Mouse (Mus musculus): ENCODE data around the gene Ypel1. TPM values are rescaled to one million over a fixed set of nuclear protein-coding genes. Genes with fewer than 3 reads are reported as not detected.

The Ypel1 gene
- polyA plus RNA-seq (2016; fragmentation: Nextera tagmentation; extraction: Ambion mirVana): 128 and 129 TPM in 2 replicates

- Histone ChIP-seq H3K9ac (replicated peaks) (peak within 1 kb of the TSS; percentile 91), H3K36me3 (peaks cover 27% of the 10 kb centered on the region), H3K4me1 (peaks cover 12% of the 10 kb centered on the region), H3K9me3 (no peaks in the 10 kb centered on the region), H3K4me3 (peak within 1 kb of the TSS; percentile 77), H3K27ac (replicated peaks) (peak within 1 kb of the TSS; percentile 87), H3K4me2 (replicated peaks) (peak within 1 kb of the TSS; percentile 67), H3K27me3 (no peaks in the 10 kb centered on the region)
- ATAC-seq (ENCODE audit: low FRiP score, low read depth): peak; percentile 96
- under 1% methylated on average over 69 of the region's 76 CpGs for WGBS
Measured at GRCm38 (mm10) chr16:17069511-17070443, at the start of gene Ypel1. TSS of gene Ypel1 (plus strand) at chr16:17069696.

- H3K27ac ChIP-seq (replicated peaks): no peak overlapping the region
- H3K9ac ChIP-seq (replicated peaks): no peak overlapping the region
- no peaks in the 10 kb centered on the region for H3K27me3 ChIP-seq
- H3K4me1 ChIP-seq: no peaks in the 10 kb centered on the region
- H3K9me3 ChIP-seq: no peaks in the 10 kb centered on the region
- no peak for ATAC-seq (ENCODE audit: low FRiP score, low read depth)
- WGBS: 91% methylated on average over 3 of the region's 3 CpGs
- H3K4me2 ChIP-seq (replicated peaks): no peak overlapping the region
- H3K4me3 ChIP-seq: no peak overlapping the region
- H3K36me3 ChIP-seq: peaks cover 71% of the 10 kb centered on the region
Measured at GRCm38 (mm10) chr16:17024469-17025148, 44.9 kb upstream of the Ypel1 start.

- ATAC-seq (ENCODE audit: low FRiP score, low read depth): no peak
- WGBS: 79% methylated on average over 4 of the region's 4 CpGs
- Histone ChIP-seq H3K27me3 (no peaks in the 10 kb centered on the region), H3K9me3 (no peaks in the 10 kb centered on the region), H3K4me1 (no peaks in the 10 kb centered on the region), H3K4me3 (no peak overlapping the region), H3K36me3 (peaks cover 44% of the 10 kb centered on the region), H3K4me2 (replicated peaks) (no peak overlapping the region), H3K27ac (replicated peaks) (no peak overlapping the region), H3K9ac (replicated peaks) (no peak overlapping the region)
Measured at GRCm38 (mm10) chr16:17029971-17030695, 39.4 kb upstream of the Ypel1 start.

- Histone ChIP-seq H3K4me1 (no peaks in the 10 kb centered on the region), H3K4me2 (replicated peaks) (no peak overlapping the region), H3K9me3 (no peaks in the 10 kb centered on the region), H3K36me3 (peaks cover 55% of the 10 kb centered on the region), H3K27me3 (no peaks in the 10 kb centered on the region), H3K4me3 (no peak overlapping the region), H3K9ac (replicated peaks) (no peak overlapping the region), H3K27ac (replicated peaks) (no peak overlapping the region)
- no peak for ATAC-seq (ENCODE audit: low FRiP score, low read depth)
- 97% methylated on average over 2 of the region's 2 CpGs for WGBS
Measured at GRCm38 (mm10) chr16:17033754-17034153, 35.7 kb upstream of the Ypel1 start.

- Histone ChIP-seq H3K4me1 (peaks cover 4% of the 10 kb centered on the region; the same call in 1 of the 2 replicates), H3K4me3 (no peak overlapping the region), H3K9me3 (no peaks in the 10 kb centered on the region), H3K4me2 (replicated peaks) (no peak overlapping the region), H3K9ac (replicated peaks) (no peak overlapping the region), H3K27me3 (no peaks in the 10 kb centered on the region), H3K27ac (replicated peaks) (no peak overlapping the region), H3K36me3 (peaks cover 95% of the 10 kb centered on the region)
- 94% methylated on average over 3 of the region's 3 CpGs for WGBS
- no peak for ATAC-seq (ENCODE audit: low FRiP score, low read depth)
Measured at GRCm38 (mm10) chr16:17040716-17041115, 28.8 kb upstream of the Ypel1 start.

- Histone ChIP-seq H3K9ac (replicated peaks) (no peak overlapping the region), H3K27ac (replicated peaks) (no peak overlapping the region), H3K4me1 (peaks cover 4% of the 10 kb centered on the region; the same call in 1 of the 2 replicates), H3K27me3 (no peaks in the 10 kb centered on the region), H3K4me2 (replicated peaks) (no peak overlapping the region), H3K36me3 (peaks cover 91% of the 10 kb centered on the region), H3K4me3 (no peak overlapping the region), H3K9me3 (no peaks in the 10 kb centered on the region)
- no peak for ATAC-seq (ENCODE audit: low FRiP score, low read depth)
- WGBS: 93% methylated on average over 1 of the region's 1 CpGs
Measured at GRCm38 (mm10) chr16:17041417-17041816, 28.1 kb upstream of the Ypel1 start.

GRCm38 (mm10) chr16:17044320-17044719, 25.2 kb upstream of the Ypel1 start:
- H3K4me1 ChIP-seq: peaks cover 4% of the 10 kb centered on the region; the same call in 1 of the 2 replicates
- H3K9ac ChIP-seq (replicated peaks): no peak overlapping the region
- ATAC-seq (ENCODE audit: low FRiP score, low read depth): no peak
- no peaks in the 10 kb centered on the region for H3K27me3 ChIP-seq
- no peaks in the 10 kb centered on the region for H3K9me3 ChIP-seq
- H3K4me2 ChIP-seq (replicated peaks): no peak overlapping the region
- H3K4me3 ChIP-seq: no peak overlapping the region
- no peak overlapping the region for H3K27ac ChIP-seq (replicated peaks)
- 89% methylated on average over 3 of the region's 3 CpGs for WGBS
- peaks cover 81% of the 10 kb centered on the region for H3K36me3 ChIP-seq

GRCm38 (mm10) chr16:17045287-17045686, 24.2 kb upstream of the Ypel1 start:
- H3K36me3 ChIP-seq: peaks cover 81% of the 10 kb centered on the region
- peak overlapping the region; percentile 35; the same call in 1 of the 2 replicates for H3K27ac ChIP-seq (replicated peaks)
- no peaks in the 10 kb centered on the region for H3K9me3 ChIP-seq
- H3K4me3 ChIP-seq: no peak overlapping the region
- no peaks in the 10 kb centered on the region for H3K27me3 ChIP-seq
- H3K9ac ChIP-seq (replicated peaks): no peak overlapping the region
- peaks cover 4% of the 10 kb centered on the region; the same call in 1 of the 2 replicates for H3K4me1 ChIP-seq
- 34% methylated on average over 3 of the region's 3 CpGs for WGBS
- H3K4me2 ChIP-seq (replicated peaks): no peak overlapping the region
- peak; percentile 64 for ATAC-seq (ENCODE audit: low FRiP score, low read depth)

- 93% methylated on average over 1 of the region's 1 CpGs for WGBS
- Histone ChIP-seq H3K4me3 (no peak overlapping the region), H3K9me3 (no peaks in the 10 kb centered on the region), H3K4me1 (peaks cover 4% of the 10 kb centered on the region; the same call in 1 of the 2 replicates), H3K27ac (replicated peaks) (no peak overlapping the region), H3K36me3 (peaks cover 35% of the 10 kb centered on the region), H3K4me2 (replicated peaks) (no peak overlapping the region), H3K27me3 (no peaks in the 10 kb centered on the region), H3K9ac (replicated peaks) (no peak overlapping the region)
- no peak for ATAC-seq (ENCODE audit: low FRiP score, low read depth)
Measured at GRCm38 (mm10) chr16:17049886-17050285, 19.6 kb upstream of the Ypel1 start.

- Histone ChIP-seq H3K27ac (replicated peaks) (no peak overlapping the region), H3K27me3 (no peaks in the 10 kb centered on the region), H3K4me2 (replicated peaks) (no peak overlapping the region), H3K36me3 (peaks cover 24% of the 10 kb centered on the region), H3K4me1 (peaks cover 8% of the 10 kb centered on the region), H3K9me3 (no peaks in the 10 kb centered on the region), H3K9ac (replicated peaks) (no peak overlapping the region), H3K4me3 (no peak overlapping the region)
- no peak for ATAC-seq (ENCODE audit: low FRiP score, low read depth)
- WGBS: 83% methylated on average over 7 of the region's 7 CpGs
Measured at GRCm38 (mm10) chr16:17052087-17052486, 17.4 kb upstream of the Ypel1 start.

- 87% methylated on average over 3 of the region's 3 CpGs for WGBS
- H3K4me1 ChIP-seq: peaks cover 8% of the 10 kb centered on the region
Measured at GRCm38 (mm10) chr16:17053903-17054302, 15.6 kb upstream of the Ypel1 start.

More at GRCm38 (mm10) chr16:17053903-17054302, 15.6 kb upstream of the Ypel1 start:
- Histone ChIP-seq H3K27me3 (no peaks in the 10 kb centered on the region), H3K9ac (replicated peaks) (no peak overlapping the region), H3K27ac (replicated peaks) (no peak overlapping the region), H3K4me2 (replicated peaks) (no peak overlapping the region), H3K36me3 (peaks cover 10% of the 10 kb centered on the region), H3K4me3 (no peak overlapping the region), H3K9me3 (no peaks in the 10 kb centered on the region)
- no peak for ATAC-seq (ENCODE audit: low FRiP score, low read depth)
